Mouse (Mus musculus): ENCODE results near the gene Gng7.

The Gng7 gene

DNA sequence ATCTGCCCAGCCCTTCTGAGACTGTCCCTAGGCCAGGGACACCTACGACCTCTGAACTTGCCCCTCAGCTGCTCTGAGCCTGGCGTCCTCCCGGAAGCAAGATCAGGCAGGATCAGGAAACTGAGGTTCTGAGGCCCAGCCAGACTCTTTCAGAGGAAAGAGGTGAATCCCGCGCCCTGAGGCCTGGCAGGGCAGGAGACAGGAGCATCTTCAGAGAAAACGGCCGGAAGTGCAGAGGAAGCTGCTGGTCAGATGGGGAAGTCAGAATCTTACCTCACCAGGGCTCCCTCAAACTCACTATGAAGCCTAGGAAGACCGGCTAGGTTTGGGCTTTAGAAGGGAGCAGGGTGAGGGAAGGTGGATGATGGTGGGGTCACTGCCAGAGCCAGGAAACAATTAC lies 71.8 kb downstream of the Gng7 start:
- DNase-seq (ENCODE audit: low spot score), result no peak

- no peak for DNase-seq (ENCODE audit: low spot score)
Measured at GRCm38 (mm10) chr10:80940988-80941347, 73.8 kb downstream of the Gng7 start.

DNA sequence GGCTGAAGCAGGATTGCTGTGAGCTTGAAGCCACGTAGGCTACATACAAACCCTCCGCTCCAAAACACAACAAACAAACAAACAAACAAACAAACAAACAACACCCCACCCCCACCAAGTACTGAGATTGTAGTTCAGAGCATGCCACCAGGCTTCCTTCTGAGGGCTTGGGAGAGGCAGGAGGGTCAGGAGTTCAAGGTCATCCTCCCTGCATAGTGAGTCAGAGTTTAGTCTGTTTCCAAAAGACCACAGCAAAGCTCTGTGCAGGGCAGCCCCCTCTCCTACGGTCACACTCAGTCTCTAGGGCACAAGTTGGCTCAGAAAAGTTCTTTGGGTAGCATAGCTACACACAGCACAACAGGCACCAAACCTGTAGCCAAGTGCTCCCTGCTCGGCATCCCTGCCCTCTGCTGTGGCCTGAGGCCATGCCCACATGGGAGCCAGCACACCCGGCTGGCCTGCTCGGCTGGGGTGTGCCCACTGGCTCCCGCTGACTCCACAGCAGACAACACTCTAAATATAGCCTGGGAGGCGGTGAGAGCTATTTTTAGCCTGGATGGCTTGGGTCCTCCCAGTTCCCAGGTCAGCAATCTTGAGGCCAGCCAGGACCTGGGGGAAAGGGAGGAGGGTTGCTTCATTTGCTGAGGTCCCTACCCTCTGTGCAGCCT lies 74.3 kb downstream of the Gng7 start:
- DNase-seq (ENCODE audit: low spot score), result no peak

GRCm38 (mm10) chr10:80939671-80940070 lies 75.1 kb downstream of the Gng7 start:
- peak; percentile 92 for DNase-seq (ENCODE audit: low spot score)

GRCm38 (mm10) chr10:80938831-80939550 lies 75.8 kb downstream of the Gng7 start:
- DNase-seq (ENCODE audit: low spot score), result peak; percentile 78

- no peak for DNase-seq (ENCODE audit: low spot score)
Measured at GRCm38 (mm10) chr10:80937646-80938045, 77.1 kb downstream of the Gng7 start.

- no peak for DNase-seq (ENCODE audit: low spot score)
Measured at GRCm38 (mm10) chr10:80936810-80937164, 78.0 kb downstream of the Gng7 start.

- peak; percentile 62 for DNase-seq (ENCODE audit: low spot score)
Measured at GRCm38 (mm10) chr10:80936135-80936809, 78.5 kb downstream of the Gng7 start.

GRCm38 (mm10) chr10:80935698-80936097 lies 79.0 kb downstream of the Gng7 start:
- no peak for DNase-seq (ENCODE audit: low spot score)

GRCm38 (mm10) chr10:80935241-80935640 lies 79.5 kb downstream of the Gng7 start:
- no peak for DNase-seq (ENCODE audit: low spot score)

GRCm38 (mm10) chr10:80934136-80934985 lies 80.4 kb downstream of the Gng7 start:
- no peak for DNase-seq (ENCODE audit: low spot score)

DNA sequence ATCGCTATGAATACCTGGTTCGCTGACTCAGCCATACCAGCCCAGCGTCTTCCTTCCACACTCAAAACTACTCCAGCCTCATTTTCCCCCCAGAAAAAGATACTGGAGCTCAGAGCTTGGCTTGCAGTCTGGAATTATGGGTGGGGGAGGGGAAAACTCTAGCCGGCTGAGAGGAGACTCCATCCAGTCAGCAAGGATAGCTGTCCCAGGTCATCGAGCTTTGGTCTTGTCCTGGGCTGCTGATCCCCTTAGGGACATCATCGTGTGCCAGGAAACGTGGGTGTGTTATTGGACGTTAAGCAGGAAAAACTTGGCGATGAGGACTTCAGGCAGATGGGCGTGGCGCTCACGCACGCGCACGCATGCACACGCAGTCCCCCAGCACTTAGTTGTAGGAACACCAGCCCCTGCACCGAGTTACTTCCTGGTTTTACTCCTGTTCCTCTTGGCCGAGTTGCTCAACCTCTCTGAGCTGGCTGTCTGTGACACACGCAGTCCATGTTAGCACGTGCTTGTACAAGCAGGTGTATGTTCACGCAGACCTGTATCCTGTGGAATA lies 81.2 kb downstream of the Gng7 start:
- DNase-seq (ENCODE audit: low spot score), result peak; percentile 35

GRCm38 (mm10) chr10:80932700-80933420 lies 81.9 kb downstream of the Gng7 start:
- no peak for DNase-seq (ENCODE audit: low spot score)

DNA sequence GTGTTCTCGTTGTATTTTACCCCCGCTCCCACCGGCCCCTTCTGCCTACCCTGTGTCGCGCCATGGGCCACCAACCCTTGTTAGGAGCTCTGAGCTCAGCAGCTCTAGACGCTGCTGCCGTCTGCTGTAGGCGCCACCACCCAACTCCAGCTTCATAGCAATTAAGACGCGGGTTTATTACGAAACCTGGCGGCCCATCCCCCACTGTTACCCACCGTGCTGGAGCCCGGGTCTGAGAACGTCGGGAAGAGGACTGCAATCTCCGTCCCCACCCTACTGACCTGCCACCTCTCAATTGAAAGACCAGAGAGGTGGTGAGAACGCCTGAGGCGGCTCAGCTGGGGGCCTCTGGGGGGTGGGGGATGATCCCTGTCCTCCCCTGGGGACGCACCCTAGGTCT lies 82.5 kb downstream of the Gng7 start:
- DNase-seq (ENCODE audit: low spot score), result peak; percentile 53

GRCm38 (mm10) chr10:80931695-80932094 lies 83.0 kb downstream of the Gng7 start:
- peak; percentile 34 for DNase-seq (ENCODE audit: low spot score)

DNA sequence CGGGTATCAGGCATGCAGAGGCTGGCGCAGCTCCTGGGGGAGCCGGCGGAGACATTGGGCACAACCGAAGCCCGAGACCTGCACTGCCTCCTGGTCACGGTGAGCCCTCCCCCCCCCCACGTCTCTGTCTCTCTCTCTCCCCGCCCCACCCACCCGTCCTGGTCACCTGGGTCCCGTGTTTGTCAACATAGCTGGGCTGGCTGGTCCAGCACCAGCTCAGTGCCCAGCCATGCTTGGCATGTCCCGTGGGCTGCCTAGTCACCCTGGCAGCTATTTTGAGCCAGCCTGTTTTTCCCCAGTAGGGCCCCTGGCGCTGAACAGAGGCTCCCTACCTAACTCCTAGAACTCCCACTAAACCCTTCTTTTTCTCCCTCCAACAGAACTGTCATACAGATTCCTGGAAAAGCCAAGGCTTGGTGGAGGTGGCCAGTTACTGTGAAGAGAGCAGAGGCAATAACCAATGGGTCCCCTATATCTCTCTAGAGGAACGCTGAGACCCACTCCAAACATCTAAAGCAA lies 83.5 kb downstream of the Gng7 start:
- no peak for DNase-seq (ENCODE audit: low spot score)

DNA sequence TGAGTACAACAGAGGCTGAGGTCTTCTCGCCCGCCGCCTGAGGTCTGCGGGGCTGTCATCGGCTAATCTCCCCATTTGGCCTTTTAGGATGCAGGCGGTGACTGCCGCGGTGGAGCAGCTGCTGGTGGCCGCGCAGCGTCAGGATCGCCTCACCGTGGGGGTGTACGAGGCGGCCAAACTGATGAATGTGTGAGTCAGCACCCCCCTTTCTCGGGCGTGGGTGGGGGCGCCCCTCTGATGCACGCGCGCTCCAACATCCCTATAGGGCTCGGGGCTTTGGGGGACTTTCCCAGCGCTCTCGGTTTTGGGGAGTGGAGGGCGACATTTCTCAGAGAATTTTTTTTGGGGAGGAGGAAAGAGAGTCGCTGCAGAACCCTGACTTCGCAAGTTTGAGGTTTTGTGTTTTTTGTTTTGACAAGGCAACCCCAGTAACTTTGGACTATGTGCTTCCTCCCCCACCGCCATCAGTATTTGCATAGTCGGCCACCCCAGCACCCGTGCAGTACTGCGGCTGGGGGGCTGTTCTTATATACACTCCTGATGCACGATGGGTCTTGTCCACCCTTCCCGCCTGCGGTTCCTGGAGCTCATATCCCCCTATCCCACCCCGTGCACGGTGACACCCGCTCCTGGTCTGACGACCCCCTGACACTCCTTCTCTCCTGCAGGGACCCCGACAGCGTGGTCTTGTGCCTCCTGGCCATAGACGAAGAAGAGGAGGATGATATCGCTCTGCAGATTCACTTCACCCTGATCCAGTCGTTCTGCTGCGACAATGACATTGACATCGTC lies 84.2 kb downstream of the Gng7 start:
- peak; percentile 53 for DNase-seq (ENCODE audit: low spot score)

DNA sequence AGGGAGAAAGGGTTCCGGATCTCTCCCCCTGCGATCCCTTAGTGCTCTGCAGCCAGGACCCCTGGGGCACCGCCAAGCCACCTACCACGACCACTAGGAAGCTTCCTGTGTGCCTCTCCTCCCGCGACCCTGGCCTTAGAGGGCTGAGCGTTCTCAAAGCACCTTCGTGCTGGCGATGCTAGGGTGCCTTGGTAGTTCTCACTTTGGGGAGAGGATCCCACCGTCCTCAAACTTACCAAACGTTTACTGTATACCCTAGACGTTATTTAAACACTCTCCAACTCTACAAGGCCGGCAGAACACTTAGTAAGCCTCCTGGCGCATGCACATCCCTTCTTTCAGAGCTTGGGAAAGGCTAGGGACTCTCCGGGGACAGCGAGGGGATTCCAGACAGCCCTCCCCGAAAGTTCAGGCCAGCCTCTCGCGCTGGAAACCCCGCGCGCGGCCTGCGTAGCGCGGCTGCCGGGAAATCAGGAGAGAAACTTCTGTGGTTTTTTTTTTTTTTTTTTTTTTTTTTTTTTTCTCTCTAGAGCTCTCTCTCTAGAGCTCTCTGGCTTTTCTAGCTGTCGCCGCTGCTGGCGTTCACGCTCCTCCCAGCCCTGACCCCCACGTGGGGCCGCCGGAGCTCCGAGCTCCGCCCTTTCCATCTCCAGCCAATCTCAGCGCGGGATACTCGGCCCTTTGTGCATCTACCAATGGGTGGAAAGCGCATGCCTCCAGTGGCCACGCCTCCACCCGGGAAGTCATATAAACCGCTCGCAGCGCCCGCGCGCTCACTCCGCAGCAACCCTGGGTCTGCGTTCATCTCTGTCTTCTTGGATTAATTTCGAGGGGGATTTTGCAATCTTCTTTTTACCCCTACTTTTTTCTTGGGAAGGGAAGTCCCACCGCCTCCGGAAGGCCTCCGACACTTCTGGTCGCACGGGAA lies 85.2 kb downstream of the Gng7 start, which contains the start of gene Gadd45b:
Gadd45b (plus strand) TSS at position 775 of the 928 bp plus-strand sequence.
- peak; percentile 98 for DNase-seq (ENCODE audit: low spot score)
